Mouse (Mus musculus) testis, adult 2 months (tissue): ENCODE measurements around the gene Acot11.

Experiments
- CTCF ChIP-seq: fragments of 200-500 bp; IDR thresholded peaks from 2 replicates; pipeline ENCODE4 v1.5.1; 2012; ENCODE audit warnings: low read depth, mild to moderate bottlenecking, inconsistent platforms, low read length, moderate library complexity; ENCODE audit not compliant: control insufficient read depth, insufficient read depth, insufficient replicate concordance
- POLR2A ChIP-seq: fragments of 200-500 bp; IDR thresholded peaks from 2 replicates; pipeline ENCODE4 v1.6.1; 2012; ENCODE audit warnings: low read depth, mild to moderate bottlenecking, inconsistent platforms, low read length, moderate library complexity; ENCODE audit not compliant: control insufficient read depth

GRCm38 (mm10) chr4:106815396-106816324, 10.9 kb upstream of the Acot11 start:
- no peak for TF ChIP-seq CTCF
- TF ChIP-seq POLR2A = no peak
